Mouse (Mus musculus) stomach, postnatal 0 days (tissue): ENCODE data around the gene P2rx3. TPM values are rescaled to one million over a fixed set of nuclear protein-coding genes. Genes with fewer than 3 reads are reported as not detected.

Source experiments
- ATAC-seq: fragments of 200-750 bp; cut with Nextera tagmentation; 2 replicates; pipeline ENCODE4 v1.8.0; 2017; ENCODE audit not compliant: low FRiP score, low TSS enrichment
- DNase-seq: peaks from one replicate; pipeline ENCODE4 v3.0.0-alpha.2; 2016; ENCODE audit warnings: low spot score
- H3K27ac ChIP-seq: fragments of 300-500 bp; sonication (generic); replicated peaks from 2 replicates; pipeline ENCODE4 v1.5.1; 2014; ENCODE audit warnings: mild to moderate bottlenecking, control low read depth
- H3K27me3 ChIP-seq: fragments of 300-500 bp; sonication (generic); 2 replicates; pipeline ENCODE4 v1.6.1; 2014; ENCODE audit warnings: low read length; ENCODE audit not compliant: control insufficient read depth, insufficient read depth
- H3K36me3 ChIP-seq: fragments of 300-500 bp; sonication (generic); 2 replicates; pipeline ENCODE4 v1.6.1; 2014; ENCODE audit warnings: low read length, mixed read lengths; ENCODE audit not compliant: control insufficient read depth, insufficient read depth
- H3K4me1 ChIP-seq: fragments of 300-500 bp; sonication (generic); replicated peaks from 2 replicates; pipeline ENCODE4 v1.6.1; 2014; ENCODE audit warnings: antibody characterized with exemption; ENCODE audit not compliant: control insufficient read depth, insufficient read depth
- H3K4me2 ChIP-seq: fragments of 300-500 bp; sonication (generic); replicated peaks from 2 replicates; pipeline ENCODE4 v1.6.1; 2014; ENCODE audit warnings: low read depth, mild to moderate bottlenecking, control low read depth, moderate library complexity
- H3K4me3 ChIP-seq: fragments of 300-500 bp; sonication (generic); 2 replicates; pipeline ENCODE4 v1.5.1; 2014; ENCODE audit warnings: low read depth, low read length, control low read depth
- H3K9ac ChIP-seq: fragments of 300-500 bp; sonication (generic); 2 replicates; pipeline ENCODE4 v1.6.1; 2014; ENCODE audit warnings: mild to moderate bottlenecking, low read length, control low read depth, mixed read lengths
- H3K9me3 ChIP-seq: fragments of 300-500 bp; sonication (generic); 2 replicates; pipeline ENCODE4 v1.6.1; 2016; ENCODE audit warnings: low read length; ENCODE audit not compliant: control insufficient read depth
- CTCF ChIP-seq: IDR thresholded peaks from 2 replicates; pipeline ENCODE4 v1.5.1; 2016; ENCODE audit warnings: antibody characterized with exemption, low read depth, mild to moderate bottlenecking, moderate library complexity
- EP300 ChIP-seq: optimal IDR thresholded peaks from 2 replicates; pipeline ENCODE3; 2016; ENCODE audit warnings: antibody characterized with exemption
- WGBS: fragments of 180-500 bp; shearing (Covaris S2); extraction: QIAGEN DNeasy Blood & Tissue Kit; methylation state at CpG from one replicate; pipeline ENCODE4 v1.1.7; 2014; 5-methylcytosine and 5-hydroxymethylcytosine counted together
- polyA plus RNA-seq: library from polyadenylated mRNA; unstranded; fragments of >200 nt; fragmentation: Nextera tagmentation; extraction: Ambion mirVana; gene quantifications from 2 replicates; pipeline ENCODE4 v1.2.1, GENCODE M21; 2015

The P2rx3 gene
- polyA plus RNA-seq, 1 experiment from 2014 or later = 0.62 TPM

- WGBS = 40% methylated on average over 2 of the region's 2 CpGs
- no peaks in the 10 kb centered on the region for H3K36me3 ChIP-seq
- TF ChIP-seq EP300 (no peak), CTCF (no peak)
- no peaks in the 10 kb centered on the region for H3K4me1 ChIP-seq
- no peak overlapping the region for H3K27ac ChIP-seq
- no peak overlapping the region for H3K9ac ChIP-seq
- no peaks in the 10 kb centered on the region for H3K9me3 ChIP-seq
- H3K4me2 ChIP-seq = no peak overlapping the region
- DNase-seq = peak; percentile 54
- peak; percentile 86 for ATAC-seq
- H3K4me3 ChIP-seq = no peak overlapping the region
- no peaks in the 10 kb centered on the region for H3K27me3 ChIP-seq
Observed at GRCm38 (mm10) chr2:85009212-85009611, 28.1 kb downstream of the P2rx3 start.

GRCm38 (mm10) chr2:85007729-85008128 is 29.5 kb downstream of the P2rx3 start:
- no peaks in the 10 kb centered on the region for H3K27me3 ChIP-seq
- H3K36me3 ChIP-seq = no peaks in the 10 kb centered on the region
- WGBS = 15% methylated on average over 4 of the region's 4 CpGs
- no peaks in the 10 kb centered on the region for H3K4me1 ChIP-seq
- ATAC-seq (no peak), DNase-seq (no peak)
- no peak overlapping the region for H3K4me2 ChIP-seq
- H3K9me3 ChIP-seq = no peaks in the 10 kb centered on the region
- TF ChIP-seq EP300 = no peak
- TF ChIP-seq CTCF = peak; percentile 77
- no peak overlapping the region for H3K4me3 ChIP-seq
- H3K9ac ChIP-seq = no peak overlapping the region
- no peak overlapping the region for H3K27ac ChIP-seq

- DNase-seq = no peak
- Histone ChIP-seq H3K4me1 (no peaks in the 10 kb centered on the region), H3K4me2 (no peak overlapping the region), H3K27ac (no peak overlapping the region), H3K9me3 (no peaks in the 10 kb centered on the region), H3K4me3 (no peak overlapping the region), H3K27me3 (no peaks in the 10 kb centered on the region), H3K9ac (no peak overlapping the region), H3K36me3 (no peaks in the 10 kb centered on the region)
- ATAC-seq = no peak
- TF ChIP-seq CTCF = no peak
- TF ChIP-seq EP300 = no peak
- 77% methylated on average over 7 of the region's 7 CpGs for WGBS
Observed at GRCm38 (mm10) chr2:85006600-85006999, 30.7 kb downstream of the P2rx3 start.

- 78% methylated on average over 4 of the region's 4 CpGs for WGBS
Observed at GRCm38 (mm10) chr2:85004341-85004740, 32.9 kb downstream of the P2rx3 start.

GRCm38 (mm10) chr2:85002575-85002974 is 34.7 kb downstream of the P2rx3 start:
- H3K4me1 ChIP-seq = no peaks in the 10 kb centered on the region
- no peak overlapping the region for H3K9ac ChIP-seq
- no peak overlapping the region for H3K4me2 ChIP-seq
- TF ChIP-seq CTCF = no peak
- TF ChIP-seq EP300 = no peak
- H3K27me3 ChIP-seq = no peaks in the 10 kb centered on the region
- no peak for ATAC-seq
- no peaks in the 10 kb centered on the region for H3K36me3 ChIP-seq
- DNase-seq = no peak
- no peak overlapping the region for H3K4me3 ChIP-seq
- H3K27ac ChIP-seq = no peak overlapping the region
- H3K9me3 ChIP-seq = no peaks in the 10 kb centered on the region
- WGBS = 59% methylated on average over 8 of the region's 8 CpGs

More at GRCm38 (mm10) chr2:85004341-85004740, 32.9 kb downstream of the P2rx3 start:
- Histone ChIP-seq H3K9ac (no peak overlapping the region), H3K9me3 (no peaks in the 10 kb centered on the region), H3K4me2 (no peak overlapping the region), H3K27ac (no peak overlapping the region), H3K4me3 (no peak overlapping the region), H3K27me3 (no peaks in the 10 kb centered on the region), H3K4me1 (no peaks in the 10 kb centered on the region), H3K36me3 (no peaks in the 10 kb centered on the region)
- TF ChIP-seq EP300 (no peak), CTCF (no peak)
- ATAC-seq (no peak), DNase-seq (no peak)

GRCm38 (mm10) chr2:85001497-85001896 is 35.8 kb downstream of the P2rx3 start:
- 62% methylated on average over 13 of the region's 13 CpGs for WGBS
- no peak overlapping the region for H3K9ac ChIP-seq
- no peak overlapping the region for H3K4me2 ChIP-seq
- H3K36me3 ChIP-seq = no peaks in the 10 kb centered on the region
- DNase-seq (no peak), ATAC-seq (peak; percentile 33; the same call in 1 of the 2 replicates)
- H3K27ac ChIP-seq = no peak overlapping the region
- no peak overlapping the region for H3K4me3 ChIP-seq
- TF ChIP-seq CTCF (no peak), EP300 (no peak)
- no peaks in the 10 kb centered on the region for H3K27me3 ChIP-seq
- H3K4me1 ChIP-seq = no peaks in the 10 kb centered on the region
- no peaks in the 10 kb centered on the region for H3K9me3 ChIP-seq
